Mouse (Mus musculus) brain, embryonic 14.5 days (tissue): ENCODE measurements around the gene H1f0.
"Not testable (repeated sequence)": the region's sequence is repeated elsewhere in the genome, so short reads cannot be mapped to it uniquely, and the experiment has no call there.

ENCODE experiments used
- CTCF ChIP-seq: fragments of 200-500 bp; IDR thresholded peaks from 2 replicates; pipeline ENCODE4 v1.5.1; 2012; ENCODE audit warnings: inconsistent platforms, mild to moderate bottlenecking, moderate library complexity, borderline replicate concordance; ENCODE audit not compliant: insufficient read depth, insufficient read length; ENCODE audit errors: extremely low read depth
- POLR2A ChIP-seq: fragments of 200-500 bp; IDR thresholded peaks from 2 replicates; pipeline ENCODE4 v1.6.1; 2012; ENCODE audit warnings: mild to moderate bottlenecking, inconsistent platforms, borderline replicate concordance; ENCODE audit not compliant: poor library complexity, insufficient read depth, insufficient read length, severe bottlenecking; ENCODE audit errors: extremely low read depth

- TF ChIP-seq CTCF, POLR2A: not testable (repeated sequence)
Observed at GRCm38 (mm10) chr15:79007836-79008235, 20.4 kb upstream of the H1f0 start.
